Mouse (Mus musculus) embryonic facial prominence, embryonic 15.5 days (tissue): ENCODE measurements around the gene Gm884. TPM values are rescaled to one million over a fixed set of nuclear protein-coding genes. Genes with fewer than 3 reads are reported as not detected.
"Not testable (repeated sequence)": the region's sequence is repeated elsewhere in the genome, so short reads cannot be mapped to it uniquely, and the experiment has no call there.

Source experiments
- ATAC-seq: fragments of 200-750 bp; cut with Nextera tagmentation; 2 replicates; pipeline ENCODE4 v1.8.0; 2017; ENCODE audit warnings: low read depth, moderate TSS enrichment; ENCODE audit not compliant: insufficient number of reproducible peaks, low FRiP score, low TSS enrichment
- H3K27ac ChIP-seq: fragments of 300-500 bp; sonication (generic); replicated peaks from 2 replicates; pipeline ENCODE4 v1.5.1; 2015; ENCODE audit warnings: mild to moderate bottlenecking, inconsistent platforms
- H3K27me3 ChIP-seq: fragments of 300-500 bp; sonication (generic); 2 replicates; pipeline ENCODE4 v1.6.1; 2015; ENCODE audit warnings: inconsistent platforms
- H3K36me3 ChIP-seq: fragments of 300-500 bp; sonication (generic); 2 replicates; pipeline ENCODE4 v1.6.1; 2015; ENCODE audit warnings: mild to moderate bottlenecking, inconsistent platforms
- H3K4me1 ChIP-seq: fragments of 300-500 bp; sonication (generic); 2 replicates; pipeline ENCODE4 v1.6.1; 2015; ENCODE audit warnings: inconsistent platforms
- H3K4me2 ChIP-seq: fragments of 300-500 bp; sonication (generic); replicated peaks from 2 replicates; pipeline ENCODE4 v1.6.1; 2015; ENCODE audit warnings: mild to moderate bottlenecking, inconsistent platforms
- H3K4me3 ChIP-seq: fragments of 300-500 bp; sonication (generic); replicated peaks from 2 replicates; pipeline ENCODE4 v1.5.1; 2015; ENCODE audit warnings: mild to moderate bottlenecking, inconsistent platforms
- H3K9ac ChIP-seq: fragments of 300-500 bp; sonication (generic); 2 replicates; pipeline ENCODE4 v1.6.1; 2015; ENCODE audit warnings: inconsistent platforms
- H3K9me3 ChIP-seq: fragments of 300-500 bp; sonication (generic); replicated peaks from 2 replicates; pipeline ENCODE4 v1.6.1; 2016; ENCODE audit warnings: inconsistent platforms
- WGBS: fragments of 180-500 bp; shearing (Covaris S2); methylation state at CpG from one replicate; pipeline ENCODE4 v1.1.7; 2015; 5-methylcytosine and 5-hydroxymethylcytosine counted together
- polyA plus RNA-seq: library from polyadenylated mRNA; unstranded; fragments of >200 nt; fragmentation: Nextera tagmentation; extraction: Ambion mirVana; gene quantifications from 2 replicates; pipeline ENCODE4 v1.2.1, GENCODE M21; 2015

Gm884 gene
- polyA plus RNA-seq, 1 experiment from 2014 or later = not detected

- Histone ChIP-seq H3K27ac (no peak overlapping the region), H3K4me1 (no peaks in the 10 kb centered on the region), H3K27me3 (peaks cover 8% of the 10 kb centered on the region), H3K4me2 (no peak overlapping the region), H3K4me3 (no peak overlapping the region), H3K9me3 (no peaks in the 10 kb centered on the region), H3K36me3 (no peaks in the 10 kb centered on the region), H3K9ac (no peak overlapping the region)
- no peak for ATAC-seq
- 83% methylated on average over 7 of the region's 7 CpGs for WGBS
These were observed 13.9 kb upstream of the Gm884 start for GRCm38 (mm10) chr11:103634806-103635205.

- no peak overlapping the region for H3K4me3 ChIP-seq
- no peak overlapping the region for H3K27ac ChIP-seq
- WGBS = 80% methylated on average over 23 of the region's 23 CpGs
- H3K4me1 ChIP-seq = no peaks in the 10 kb centered on the region
- H3K27me3 ChIP-seq = no peaks in the 10 kb centered on the region
- no peaks in the 10 kb centered on the region for H3K36me3 ChIP-seq
- no peaks in the 10 kb centered on the region for H3K9me3 ChIP-seq
- no peak overlapping the region for H3K4me2 ChIP-seq
- no peak overlapping the region for H3K9ac ChIP-seq
- ATAC-seq = no peak
These were observed 6.5 kb upstream of the Gm884 start for GRCm38 (mm10) chr11:103627453-103627852.

- Histone ChIP-seq H3K36me3 (no peaks in the 10 kb centered on the region), H3K9ac (no peak overlapping the region), H3K4me1 (no peaks in the 10 kb centered on the region), H3K27me3 (no peaks in the 10 kb centered on the region), H3K27ac (no peak overlapping the region), H3K4me2 (no peak overlapping the region), H3K4me3 (no peak overlapping the region), H3K9me3 (no peaks in the 10 kb centered on the region)
- WGBS = 88% methylated on average over 2 of the region's 2 CpGs
- ATAC-seq = no peak
These were observed 10.2 kb downstream of the Gm884 start for GRCm38 (mm10) chr11:103610772-103611171.

- H3K4me1 ChIP-seq = no peaks in the 10 kb centered on the region
- H3K36me3 ChIP-seq = no peaks in the 10 kb centered on the region
- no peak overlapping the region for H3K9ac ChIP-seq
- WGBS = 52% methylated on average over 5 of the region's 5 CpGs
- H3K9me3 ChIP-seq = no peaks in the 10 kb centered on the region
- no peak for ATAC-seq
- no peak overlapping the region for H3K27ac ChIP-seq
- no peak overlapping the region for H3K4me2 ChIP-seq
- H3K4me3 ChIP-seq = no peak overlapping the region
- no peaks in the 10 kb centered on the region for H3K27me3 ChIP-seq
These were observed 14.3 kb downstream of the Gm884 start for GRCm38 (mm10) chr11:103606611-103607010.

GRCm38 (mm10) chr11:103578339-103578738 is 42.6 kb downstream of the Gm884 start:
- WGBS = 87% methylated on average over 11 of the region's 11 CpGs
- H3K9me3 ChIP-seq = 0 out of 2 replicates have a peak, but pooled peaks cover 11% of the 10 kb centered on the region
- ATAC-seq = no peak
- no peak overlapping the region for H3K9ac ChIP-seq
- no peak overlapping the region for H3K4me2 ChIP-seq
- no peaks in the 10 kb centered on the region for H3K36me3 ChIP-seq
- no peak overlapping the region for H3K4me3 ChIP-seq
- no peaks in the 10 kb centered on the region for H3K27me3 ChIP-seq
- H3K27ac ChIP-seq = no peak overlapping the region
- H3K4me1 ChIP-seq = no peaks in the 10 kb centered on the region

- no peak for ATAC-seq
These were observed 64.9 kb downstream of the Gm884 start for GRCm38 (mm10) chr11:103556021-103556420.

GRCm38 (mm10) chr11:103534973-103535372 is 86.0 kb downstream of the Gm884 start:
- H3K9me3 ChIP-seq, H3K4me3 ChIP-seq, H3K4me2 ChIP-seq, H3K27ac ChIP-seq, H3K4me1 ChIP-seq, H3K27me3 ChIP-seq, H3K36me3 ChIP-seq, ATAC-seq, H3K9ac ChIP-seq: not testable (repeated sequence)
- 23% methylated on average over 1 of the region's 1 CpGs for WGBS

More at GRCm38 (mm10) chr11:103556021-103556420, 64.9 kb downstream of the Gm884 start:
- H3K9me3 ChIP-seq = no peaks in the 10 kb centered on the region
- no peak overlapping the region for H3K4me3 ChIP-seq
- H3K27ac ChIP-seq = no peak overlapping the region
- H3K9ac ChIP-seq = no peak overlapping the region
- WGBS = 63% methylated on average over 2 of the region's 2 CpGs
- H3K4me2 ChIP-seq = no peak overlapping the region
- H3K36me3 ChIP-seq = no peaks in the 10 kb centered on the region
- no peaks in the 10 kb centered on the region for H3K27me3 ChIP-seq
- H3K4me1 ChIP-seq = no peaks in the 10 kb centered on the region

- no peak for ATAC-seq
These were observed 108.8 kb downstream of the Gm884 start for GRCm38 (mm10) chr11:103512111-103512510.

GRCm38 (mm10) chr11:103504497-103504896 is 116.4 kb downstream of the Gm884 start, which contains the start of gene Lrrc37a:
Gene Lrrc37a, minus strand, starts transcription at chr11:103504597.
- no peak within 1 kb of the TSS for H3K9ac ChIP-seq
- no peak within 1 kb of the TSS for H3K27ac ChIP-seq
- WGBS = 87% methylated on average over 12 of the region's 12 CpGs
- no peaks in the 10 kb centered on the region for H3K9me3 ChIP-seq
- no peak within 1 kb of the TSS for H3K4me3 ChIP-seq
- no peaks in the 10 kb centered on the region for H3K36me3 ChIP-seq
- no peak for ATAC-seq
- no peak within 1 kb of the TSS for H3K4me2 ChIP-seq
- H3K4me1 ChIP-seq = no peaks in the 10 kb centered on the region
- H3K27me3 ChIP-seq = no peaks in the 10 kb centered on the region

More at GRCm38 (mm10) chr11:103512111-103512510, 108.8 kb downstream of the Gm884 start:
- H3K9ac ChIP-seq = no peak overlapping the region
- no peak overlapping the region for H3K4me3 ChIP-seq
- no peaks in the 10 kb centered on the region for H3K9me3 ChIP-seq
- no peak overlapping the region for H3K27ac ChIP-seq
- no peaks in the 10 kb centered on the region for H3K27me3 ChIP-seq
- H3K4me1 ChIP-seq = no peaks in the 10 kb centered on the region
- 71% methylated on average over 2 of the region's 2 CpGs for WGBS
- no peak overlapping the region for H3K4me2 ChIP-seq
- H3K36me3 ChIP-seq = no peaks in the 10 kb centered on the region

Other genes starting within 250 kb of the Gm884 start
- 8.2 and 9.2 TPM in 2 replicates for gene Plekhm1, start 208.5 kb downstream of the Gm884 start, polyA plus RNA-seq
- not detected in 2 replicates for gene Lrrc37a, start 116.5 kb downstream of the Gm884 start, polyA plus RNA-seq
- not detected in 2 replicates for gene Lyzl6, start 17.8 kb upstream of the Gm884 start, polyA plus RNA-seq
- 0.22 and 0.32 TPM in 2 replicates for gene Rprml, start 28.4 kb upstream of the Gm884 start, polyA plus RNA-seq
- gene Gosr2, start 76.8 kb upstream of the Gm884 start, polyA plus RNA-seq = 92.5 and 93.5 TPM in 2 replicates
- gene Wnt9b, start 128.7 kb upstream of the Gm884 start, polyA plus RNA-seq = 0.47 and 1.2 TPM in 2 replicates
- gene Wnt3, start 153.0 kb upstream of the Gm884 start, polyA plus RNA-seq = 8.7 and 8.8 TPM in 2 replicates